In the genomic region with DNA sequence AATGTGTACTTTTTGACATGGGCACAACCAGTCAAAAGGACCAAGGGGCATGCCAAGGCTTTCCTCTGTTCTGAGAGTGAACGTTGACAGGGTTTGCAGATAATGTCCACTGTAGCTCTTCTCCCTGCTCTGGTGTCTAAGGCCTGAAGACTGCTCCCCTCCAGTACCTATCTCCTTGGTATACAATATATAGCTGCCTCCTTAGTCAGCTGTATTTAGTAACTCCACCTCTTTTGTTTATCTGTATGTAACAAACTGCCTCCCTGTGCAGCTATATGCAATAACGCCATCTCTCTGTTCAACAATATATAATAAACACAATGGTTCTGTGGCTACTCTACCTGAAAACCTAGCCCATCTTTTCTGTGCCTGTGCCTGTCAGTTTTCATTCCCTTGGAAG, we compare ENCODE assay signal across 28 mouse cellular contexts.
DNase-seq lines count a peak whose midpoint lies in the region; ATAC-seq and TF ChIP-seq lines count a peak whose summit lies in the region.
"Had no signal": no experiment of that assay in that cellular context is flagged by ENCODE, and none has a peak within 500 bp of the region (broad histone marks: within the 10 kb centered on the region; RNA-seq: fewer than 3 reads in every experiment).

No protein-coding gene starts in this region.

- peak overlapping the region; percentile 35; the same call in 1 of the 2 replicates for H3K9ac ChIP-seq in liver, embryonic 11.5 days (ENCODE audit: low read depth, low read length)
- H3K9ac ChIP-seq in liver, embryonic 12.5 days = peak overlapping the region; percentile 54
- no peak overlapping the region for H3K9ac ChIP-seq in liver, postnatal 0 days (replicated peaks)
- no peak overlapping the region for H3K9ac ChIP-seq in stomach, postnatal 0 days (ENCODE audit: low read length)
- H3K9ac ChIP-seq: embryonic facial prominence, embryonic 12.5 days; forebrain, embryonic 13.5 days; intestine, embryonic 15.5 days; limb, embryonic 13.5 days; midbrain, embryonic 15.5 days; neural tube, embryonic 15.5 days had no signal

- peaks cover 34% of the 10 kb centered on the region for H3K4me1 ChIP-seq in liver, embryonic 11.5 days (replicated peaks; ENCODE audit: control insufficient read depth, insufficient read depth, low read length)
- H3K4me1 ChIP-seq in liver, embryonic 12.5 days = peaks cover 69% of the 10 kb centered on the region
- peaks cover 32% of the 10 kb centered on the region for H3K4me1 ChIP-seq in liver, postnatal 0 days (ENCODE audit: insufficient read depth)
- 0 out of 2 replicates have a peak, but pooled peaks cover 2% of the 10 kb centered on the region for H3K4me1 ChIP-seq in stomach, postnatal 0 days (replicated peaks; ENCODE audit: control insufficient read depth, insufficient read depth)

- no peak for TF ChIP-seq CTCF in liver, postnatal 0 days (IDR thresholded peaks at IDR 0.05; ENCODE audit: low read depth)
- no peak for TF ChIP-seq CTCF in stomach, postnatal 0 days (IDR thresholded peaks at IDR 0.05; ENCODE audit: low read depth)

- TF ChIP-seq EP300 in liver, postnatal 0 days (IDR thresholded peaks at IDR 0.05; ENCODE audit: low read depth) = no peak; the same call in 1 of the 2 replicates
- TF ChIP-seq EP300 in stomach, postnatal 0 days (optimal IDR thresholded peaks at IDR 0.05) = no peak

- no peak overlapping the region for H3K4me3 ChIP-seq in liver, embryonic 11.5 days (ENCODE audit: low read depth, low read length)
- no peak overlapping the region for H3K4me3 ChIP-seq in liver, embryonic 12.5 days
- no peak overlapping the region for H3K4me3 ChIP-seq in liver, postnatal 0 days (ENCODE audit: low read depth, low read length)
- no peak overlapping the region for H3K4me3 ChIP-seq in stomach, postnatal 0 days (ENCODE audit: low read depth, low read length)
- H3K4me3 ChIP-seq: embryonic facial prominence, embryonic 12.5 days; forebrain, embryonic 13.5 days; hindbrain, embryonic 10.5 days; intestine, embryonic 15.5 days; limb, embryonic 13.5 days; midbrain, embryonic 10.5 days; midbrain, embryonic 15.5 days; neural tube, embryonic 15.5 days had no signal

- H3K4me2 ChIP-seq in liver, embryonic 11.5 days = no peak overlapping the region
- H3K4me2 ChIP-seq in liver, embryonic 12.5 days = peak overlapping the region; percentile 54
- peak overlapping the region; percentile 20 for H3K4me2 ChIP-seq in liver, postnatal 0 days (ENCODE audit: low read depth, low read length)
- no peak overlapping the region for H3K4me2 ChIP-seq in stomach, postnatal 0 days (replicated peaks; ENCODE audit: low read depth)
- H3K4me2 ChIP-seq: embryonic facial prominence, embryonic 12.5 days; forebrain, embryonic 13.5 days; intestine, embryonic 15.5 days; limb, embryonic 13.5 days; midbrain, embryonic 15.5 days; neural tube, embryonic 15.5 days had no signal

- H3K27ac ChIP-seq in liver, embryonic 11.5 days (ENCODE audit: low read depth, low read length) = peak overlapping the region; percentile 85
- peak overlapping the region; percentile 93 for H3K27ac ChIP-seq in liver, embryonic 12.5 days
- peak overlapping the region; percentile 80 for H3K27ac ChIP-seq in liver, postnatal 0 days (ENCODE audit: low read depth)
- no peak overlapping the region for H3K27ac ChIP-seq in stomach, postnatal 0 days (replicated peaks)
- H3K27ac ChIP-seq: embryonic facial prominence, embryonic 12.5 days; forebrain, embryonic 13.5 days; hindbrain, embryonic 10.5 days; hindbrain, postnatal 0 days; limb, embryonic 13.5 days; macrophage; midbrain, embryonic 10.5 days; midbrain, embryonic 15.5 days; neural tube, embryonic 15.5 days had no signal

- peak; percentile 60 for ATAC-seq in liver, embryonic 11.5 days (replicated peaks; ENCODE audit: low FRiP score)
- ATAC-seq in liver, embryonic 12.5 days = peak; percentile 75
- peak; percentile 49; the same call in 1 of the 2 replicates for ATAC-seq in liver, postnatal 0 days
- ATAC-seq in stomach, postnatal 0 days (ENCODE audit: low FRiP score, low TSS enrichment) = no peak
- ATAC-seq: forebrain, embryonic 13.5 days; hindbrain, postnatal 0 days; intestine, embryonic 15.5 days; midbrain, embryonic 15.5 days had no signal

- no peaks in the 10 kb centered on the region for H3K36me3 ChIP-seq in liver, embryonic 11.5 days (ENCODE audit: control insufficient read depth, insufficient read depth, low read length)
- H3K36me3 ChIP-seq in liver, embryonic 12.5 days = no peaks in the 10 kb centered on the region
- H3K36me3 ChIP-seq in liver, postnatal 0 days (replicated peaks; ENCODE audit: insufficient read depth, low read length) = no peaks in the 10 kb centered on the region
- no peaks in the 10 kb centered on the region for H3K36me3 ChIP-seq in stomach, postnatal 0 days (ENCODE audit: control insufficient read depth, insufficient read depth, low read length)
- H3K36me3 ChIP-seq: embryonic facial prominence, embryonic 12.5 days; G1E; hindbrain, embryonic 10.5 days; intestine, embryonic 15.5 days; limb, embryonic 13.5 days; midbrain, embryonic 10.5 days; midbrain, embryonic 15.5 days; neural tube, embryonic 15.5 days had no signal

- no peak for DNase-seq in liver, embryonic 11.5 days (ENCODE audit: low spot score)
- no peak for DNase-seq in liver
- DNase-seq in liver, postnatal 0 days = no peak
- no peak for DNase-seq in thymus, postnatal 14 days
- DNase-seq in cerebellum, adult 9-11 months = no peak
- no peak for DNase-seq in stomach, postnatal 0 days (ENCODE audit: low spot score)
- DNase-seq: adrenal gland, postnatal 14 days; cerebellum, adult 2 months; embryo, embryonic 11 days; gastrocnemius, postnatal 10 days; heart, postnatal 14 days; kidney, adult 2 months; kidney, postnatal 36 days; lung, adult 2 months; lung, postnatal 10 days; right cerebral cortex, adult 18-20 months had no signal

- WGBS in liver, embryonic 11.5 days = 55% methylated on average over 2 of the region's 2 CpGs
- 35% methylated on average over 2 of the region's 2 CpGs for WGBS in liver, embryonic 12.5 days (ENCODE audit: insufficient replicate concordance)
- WGBS in liver, postnatal 0 days (ENCODE audit: insufficient replicate concordance) = 64% methylated on average over 2 of the region's 2 CpGs
- WGBS in stomach, postnatal 0 days = 77% methylated on average over 2 of the region's 2 CpGs

- no peaks in the 10 kb centered on the region for H3K27me3 ChIP-seq in liver, embryonic 11.5 days (replicated peaks; ENCODE audit: control insufficient read depth, insufficient read depth, low read length)
- H3K27me3 ChIP-seq in liver, embryonic 12.5 days (replicated peaks) = no peaks in the 10 kb centered on the region
- no peaks in the 10 kb centered on the region for H3K27me3 ChIP-seq in liver, postnatal 0 days (ENCODE audit: insufficient read depth, low read length)
- no peaks in the 10 kb centered on the region for H3K27me3 ChIP-seq in stomach, postnatal 0 days (ENCODE audit: control insufficient read depth, insufficient read depth, low read length)
- H3K27me3 ChIP-seq: forebrain, embryonic 13.5 days; intestine, embryonic 15.5 days; limb, embryonic 13.5 days; midbrain, embryonic 15.5 days; neural tube, embryonic 15.5 days had no signal

- no peaks in the 10 kb centered on the region for H3K9me3 ChIP-seq in liver, embryonic 11.5 days (ENCODE audit: control insufficient read depth, low read length)
- no peaks in the 10 kb centered on the region for H3K9me3 ChIP-seq in liver, embryonic 12.5 days (replicated peaks)
- H3K9me3 ChIP-seq in liver, postnatal 0 days (ENCODE audit: low read length) = no peaks in the 10 kb centered on the region
- H3K9me3 ChIP-seq in stomach, postnatal 0 days (ENCODE audit: control insufficient read depth, low read length) = no peaks in the 10 kb centered on the region
- H3K9me3 ChIP-seq: embryonic facial prominence, embryonic 12.5 days; forebrain, embryonic 13.5 days; intestine, embryonic 15.5 days; limb, embryonic 13.5 days; midbrain, embryonic 10.5 days; midbrain, embryonic 15.5 days; neural tube, embryonic 15.5 days had no signal

Comparison
In these comparisons a context has a peak if more than half of its experiments do, and no peak if none do; other contexts are left out.
1. H3K4me2 ChIP-seq: peak in liver, embryonic 12.5 days (single experiment) and liver, postnatal 0 days (single experiment); none in liver, embryonic 11.5 days (single experiment) and stomach, postnatal 0 days (single experiment).
2. H3K9ac ChIP-seq: peak in liver, embryonic 11.5 days (single experiment) and liver, embryonic 12.5 days (single experiment); none in liver, postnatal 0 days (single experiment) and stomach, postnatal 0 days (single experiment).